Mouse (Mus musculus) erythroblast, embryonic 14.5 days (primary cell): Measurements from ENCODE around the gene Thumpd3.

Experiments used
- GATA1 ChIP-seq: IDR thresholded peaks from 2 replicates; pipeline ENCODE4 v1.6.1; 2012; ENCODE audit warnings: low read length, inconsistent platforms, mixed read lengths
- TAL1 ChIP-seq: IDR thresholded peaks from 3 replicates; pipeline ENCODE4 v1.6.1; 2012; ENCODE audit warnings: low read length, inconsistent platforms, mixed read lengths

DNA sequence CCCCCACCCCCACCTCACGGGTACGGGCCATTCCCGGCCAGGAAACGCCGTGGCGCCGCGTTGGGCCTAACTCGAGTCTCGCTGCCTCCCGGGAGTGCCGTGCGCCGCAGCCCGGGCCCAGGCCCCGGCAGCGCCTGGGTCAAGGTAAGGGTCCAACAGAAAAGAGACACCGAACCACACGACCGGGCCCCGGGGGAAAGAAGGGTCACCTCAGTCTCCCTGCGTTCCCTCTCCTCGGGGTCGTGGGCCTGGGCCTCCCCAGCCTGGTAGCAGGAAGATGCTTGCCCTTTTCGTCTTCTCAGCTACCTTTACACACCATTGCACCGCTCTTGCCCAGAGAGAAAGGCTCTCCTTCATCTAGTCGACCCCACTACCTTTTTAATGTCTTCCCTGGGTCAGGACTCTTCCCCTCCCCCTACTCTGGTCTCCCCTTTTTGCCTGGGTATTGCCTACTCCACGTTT, 31.6 kb downstream of the Thumpd3 start:
- TF ChIP-seq TAL1 (no peak), GATA1 (no peak)
